ENCODE assay signal across 8 mouse cellular contexts in genomic region chr19:34441979-34442378, GRCm38 (mm10). TPM values are rescaled to one million over a fixed set of nuclear protein-coding genes. Genes with fewer than 3 reads are reported as not detected.
DNase-seq lines count a peak whose midpoint lies in the region; ATAC-seq and TF ChIP-seq lines count a peak whose summit lies in the region.
"Had no signal": no experiment of that assay in that cellular context is flagged by ENCODE, and none has a peak within 500 bp of the region (broad histone marks: within the 10 kb centered on the region; RNA-seq: fewer than 3 reads in every experiment).

No protein-coding gene starts in this region.

- peak overlapping the region; percentile 26; the same call in 1 of the 2 replicates for H3K27ac ChIP-seq in stomach, embryonic 15.5 days
- H3K27ac ChIP-seq in hindbrain, embryonic 16.5 days (ENCODE audit: low read depth, low read length) = no peak overlapping the region
- H3K27ac ChIP-seq: heart, embryonic 15.5 days had no signal

- no peak overlapping the region for H3K9ac ChIP-seq in stomach, embryonic 15.5 days
- H3K9ac ChIP-seq in hindbrain, embryonic 16.5 days (ENCODE audit: low read depth, low read length) = no peak overlapping the region
- H3K9ac ChIP-seq: heart, embryonic 15.5 days had no signal

- no peak overlapping the region for H3K4me3 ChIP-seq in stomach, embryonic 15.5 days (replicated peaks)
- H3K4me3 ChIP-seq in hindbrain, embryonic 16.5 days (ENCODE audit: low read length) = no peak overlapping the region
- H3K4me3 ChIP-seq: heart, embryonic 15.5 days had no signal

- no peaks in the 10 kb centered on the region for H3K9me3 ChIP-seq in stomach, embryonic 15.5 days
- H3K9me3 ChIP-seq in hindbrain, embryonic 16.5 days (ENCODE audit: control insufficient read depth, low read length) = no peaks in the 10 kb centered on the region
- H3K9me3 ChIP-seq: heart, embryonic 15.5 days had no signal

- peak; percentile 65; the same call in 1 of the 2 replicates for ATAC-seq in stomach, embryonic 15.5 days (ENCODE audit: insufficient read depth, low FRiP score, low read depth)
- ATAC-seq in hindbrain, embryonic 16.5 days = no peak

- H3K4me2 ChIP-seq in stomach, embryonic 15.5 days = no peak overlapping the region
- no peak overlapping the region for H3K4me2 ChIP-seq in hindbrain, embryonic 16.5 days (ENCODE audit: low read length)
- H3K4me2 ChIP-seq: heart, embryonic 15.5 days had no signal

- H3K36me3 ChIP-seq in stomach, embryonic 15.5 days = no peaks in the 10 kb centered on the region
- H3K36me3 ChIP-seq in hindbrain, embryonic 16.5 days (ENCODE audit: control insufficient read depth, insufficient read depth, low read length) = no peaks in the 10 kb centered on the region
- H3K36me3 ChIP-seq: heart, embryonic 15.5 days had no signal

- H3K4me1 ChIP-seq in stomach, embryonic 15.5 days = no peaks in the 10 kb centered on the region
- no peaks in the 10 kb centered on the region for H3K4me1 ChIP-seq in hindbrain, embryonic 16.5 days (ENCODE audit: control insufficient read depth, insufficient read depth, low read depth, low read length)

- no peaks in the 10 kb centered on the region for H3K27me3 ChIP-seq in stomach, embryonic 15.5 days (replicated peaks)
- no peaks in the 10 kb centered on the region for H3K27me3 ChIP-seq in hindbrain, embryonic 16.5 days (replicated peaks; ENCODE audit: control insufficient read depth, insufficient read depth, low read length)
- H3K27me3 ChIP-seq: heart, embryonic 15.5 days had no signal

- DNase-seq in right cerebral cortex, postnatal 10 days (ENCODE audit: low spot score in 2 of 2) = peak; percentile 26 to 30
- DNase-seq in right cerebral cortex, postnatal 25 days = no peak
- DNase-seq in brain, embryonic 14.5 days (ENCODE audit: low read depth) = peak; percentile 5
- peak; percentile 16 for DNase-seq in kidney, postnatal 10 days
- DNase-seq in frontal cortex, postnatal 25 days (ENCODE audit: low spot score in 2 of 2) = no peak

- 68% methylated on average over 2 of the region's 2 CpGs for WGBS in stomach, embryonic 15.5 days
- WGBS in hindbrain, embryonic 16.5 days = 83% methylated on average over 2 of the region's 2 CpGs

- TF ChIP-seq POLR2A in brain, embryonic 14.5 days (IDR thresholded peaks at IDR 0.05; ENCODE audit: borderline replicate concordance, extremely low read depth, insufficient read depth, insufficient read length, poor library complexity, severe bottlenecking) = no peak

- TF ChIP-seq CTCF in brain, embryonic 14.5 days (IDR thresholded peaks at IDR 0.05; ENCODE audit: borderline replicate concordance, extremely low read depth, insufficient read depth, insufficient read length) = no peak

RNA-seq across cellular contexts. Expression of gene Ch25h, which starts 33.0 kb away (rescaled TPM):
- 3.5 and 3.6 TPM in 2 replicates for polyA plus RNA-seq in brain, embryonic 14.5 days (2012; rRNA removed)
- 2.6 and 3.5 TPM in 2 replicates for polyA plus RNA-seq in stomach, embryonic 15.5 days (2015; fragmentation: Nextera tagmentation; extraction: Ambion mirVana)
- 0.61 and 0.85 TPM in 2 replicates for polyA plus RNA-seq in hindbrain, embryonic 16.5 days (2015; fragmentation: Nextera tagmentation; extraction: Ambion mirVana)

Comparison
In these comparisons a context has a peak if more than half of its experiments do, and no peak if none do; other contexts are left out.
1. DNase-seq: peak in right cerebral cortex, postnatal 10 days (2 of 2), brain, embryonic 14.5 days (single experiment) and kidney, postnatal 10 days (single experiment); none in right cerebral cortex, postnatal 25 days (single experiment) and frontal cortex, postnatal 25 days (0 of 2).